Mouse (Mus musculus) cerebellum, adult 9-10 months (tissue): ENCODE data around the gene Apbb2.
A peak's percentile ranks its signal among the peaks of the same experiment; 100 is the strongest.
"Not testable (repeated sequence)": the region's sequence is repeated elsewhere in the genome, so short reads cannot be mapped to it uniquely, and the experiment has no call there.

Experiments
- DNase-seq: peaks from one replicate; pipeline ENCODE4 v3.0.0; 2022

The Apbb2 gene

DNA sequence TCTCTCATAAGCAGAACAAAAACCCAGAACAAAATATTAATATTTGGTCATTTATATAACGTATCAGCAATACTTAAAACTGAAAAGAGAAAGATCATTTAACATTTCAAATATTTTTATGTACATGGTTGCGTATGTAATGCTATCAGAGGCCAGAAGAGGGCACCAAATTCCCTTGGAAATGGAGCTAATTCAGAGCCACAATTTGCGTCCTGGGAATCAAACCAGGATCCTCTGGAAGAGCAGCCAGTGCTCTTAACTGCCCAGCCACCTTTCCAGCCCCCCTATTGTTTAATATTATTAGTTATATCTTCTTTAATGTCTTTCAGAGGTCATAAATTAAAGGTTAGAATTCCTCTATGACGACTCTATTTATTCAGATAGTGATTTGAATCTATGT lies 355.2 kb downstream of the Apbb2 start:
- peak; percentile 19 for DNase-seq

DNA sequence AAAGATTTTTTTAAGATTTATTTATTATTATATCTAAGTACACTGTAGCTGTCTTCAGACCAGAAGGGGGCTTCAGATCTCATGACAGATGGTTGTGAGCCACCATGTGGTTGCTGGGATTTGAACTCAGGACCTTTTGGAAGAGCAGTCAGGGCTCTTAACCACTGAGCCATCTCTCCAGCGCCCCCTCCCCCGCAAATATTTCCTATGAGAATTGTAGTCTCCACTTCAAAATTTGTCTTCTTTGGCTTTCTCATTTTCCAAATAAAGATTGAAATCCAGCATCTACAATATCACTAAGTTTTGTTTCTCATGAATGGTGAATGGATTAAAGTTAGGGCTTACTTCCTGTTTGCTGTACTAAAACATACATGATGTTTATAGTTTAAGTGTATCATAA lies 356.1 kb downstream of the Apbb2 start:
- DNase-seq: no peak

DNA sequence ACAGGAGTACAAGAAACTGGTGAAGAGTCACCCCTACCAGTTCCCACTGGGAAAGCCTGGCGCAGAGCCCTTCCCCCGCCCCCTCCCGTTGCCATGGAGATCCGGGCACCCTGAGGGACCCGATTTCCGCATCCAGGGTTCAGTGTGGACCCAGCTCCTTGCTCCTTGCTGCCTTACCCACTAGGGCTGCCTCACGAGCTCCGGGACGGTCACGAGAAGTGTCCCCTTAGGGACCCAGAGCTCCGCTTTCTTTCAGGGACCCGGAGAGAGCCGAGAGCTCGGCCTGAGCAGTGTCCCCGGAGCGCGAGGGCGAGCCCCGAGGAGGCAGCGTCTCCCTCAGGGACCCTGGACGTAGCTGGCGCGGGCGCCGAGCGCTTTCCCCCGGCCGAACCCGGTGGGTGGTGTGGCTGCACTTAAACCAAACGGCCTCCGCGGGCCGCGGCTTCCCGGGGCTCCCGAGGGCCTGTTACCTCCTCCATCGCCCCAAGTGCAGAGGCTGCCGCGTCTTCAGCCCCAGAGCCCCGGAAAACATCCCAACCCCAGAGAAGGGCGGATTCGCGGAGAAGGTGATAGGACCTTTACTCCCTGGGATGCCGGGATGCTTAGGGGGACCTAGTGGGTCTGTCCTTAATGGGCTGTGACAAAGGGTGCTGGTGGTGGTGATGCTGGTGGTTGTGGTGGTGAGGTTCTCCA lies 358.7 kb downstream of the Apbb2 start, which contains the start of gene Nsun7:
TSS of gene Nsun7 (plus strand) at position 142 of the 693 bp plus-strand sequence.
- peak; percentile 53 for DNase-seq

DNA sequence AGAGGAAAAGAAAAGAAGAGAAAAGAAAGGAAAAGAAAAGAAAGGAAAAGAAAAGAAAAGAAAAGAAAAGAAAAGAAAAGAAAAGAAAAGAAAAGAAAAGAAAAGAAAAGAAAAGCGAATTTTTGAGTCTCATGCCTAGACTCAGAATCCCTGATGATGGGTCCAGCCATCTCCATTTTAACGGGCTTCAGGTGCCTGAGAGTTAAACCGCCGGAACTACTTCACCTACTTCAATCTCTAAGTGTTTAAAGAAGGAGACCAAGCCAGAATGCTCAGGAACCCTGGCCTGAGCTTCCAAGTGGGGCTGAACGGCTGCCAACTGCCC lies 359.2 kb downstream of the Apbb2 start:
- DNase-seq: not testable (repeated sequence)

DNA sequence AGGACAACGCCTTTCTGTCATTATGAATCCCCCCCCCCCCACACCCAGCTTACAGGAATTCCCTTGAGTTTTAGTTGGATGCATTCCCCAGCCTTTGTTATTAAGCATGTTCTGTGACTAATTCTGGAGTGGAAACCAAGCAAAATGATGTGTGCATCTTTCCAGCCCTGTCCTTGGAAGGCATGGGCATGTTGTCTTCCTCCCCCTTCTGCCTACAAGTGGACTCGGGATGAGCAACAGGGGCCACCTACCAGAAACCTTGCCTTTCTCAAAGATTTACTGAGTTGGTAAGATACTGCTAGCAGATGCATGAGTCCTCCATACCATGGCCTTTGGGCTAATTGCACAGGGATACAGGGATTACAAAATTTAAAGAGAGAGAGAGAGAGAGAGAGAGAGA lies 359.6 kb downstream of the Apbb2 start:
- no peak for DNase-seq

DNA sequence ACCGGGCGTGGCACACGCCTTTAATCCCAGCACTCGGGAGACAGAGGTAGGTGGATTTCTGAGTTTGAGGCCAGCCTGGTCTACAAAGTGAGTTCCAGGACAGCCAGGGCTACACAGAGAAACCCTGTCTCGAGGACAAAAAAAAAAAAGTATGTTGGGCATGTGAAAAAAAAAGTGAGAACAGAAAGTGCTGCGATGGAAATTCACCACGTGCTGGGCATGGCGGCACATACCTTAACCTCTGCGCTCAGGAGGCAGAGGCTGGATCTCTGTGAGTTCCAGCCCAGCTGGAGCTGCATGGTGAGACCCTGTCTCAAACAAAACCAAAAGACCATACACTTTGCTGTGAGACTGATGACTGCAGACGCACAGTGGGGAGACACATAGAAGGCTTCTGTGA lies 363.5 kb downstream of the Apbb2 start:
- DNase-seq: no peak

DNA sequence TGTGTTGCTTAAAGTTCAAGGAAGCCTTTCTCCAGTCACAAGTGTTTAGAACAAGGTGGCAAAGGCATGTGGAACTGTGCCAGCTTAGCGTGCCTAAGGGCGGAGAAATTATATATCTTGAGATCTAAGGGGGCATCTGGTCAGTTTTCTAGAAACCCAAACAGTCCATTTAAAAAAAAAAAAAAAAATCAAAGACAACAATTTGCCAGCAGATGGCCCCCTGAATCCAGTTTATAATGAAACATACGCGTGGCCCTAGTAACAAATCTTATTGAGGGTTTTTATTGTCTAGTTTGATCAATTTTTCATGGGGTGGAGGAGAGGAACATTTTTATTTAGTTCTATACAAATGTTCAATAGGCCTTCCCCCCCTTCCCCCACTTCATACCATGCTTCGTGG lies 365.4 kb downstream of the Apbb2 start:
- no peak for DNase-seq
